Mouse (Mus musculus) CH12.LX (cell line): ENCODE results near the gene Il6ra. TPM values are rescaled to one million over a fixed set of nuclear protein-coding genes. Genes with fewer than 3 reads are reported as not detected.

Experiments
- DNase-seq: peaks from one replicate; pipeline ENCODE4 v3.0.0-alpha.2; 2013; ENCODE audit errors: extremely low read depth
- H3K27ac ChIP-seq: 2 replicates; pipeline ENCODE4 v1.5.1; 2012; ENCODE audit warnings: low read depth, mild to moderate bottlenecking, control low read depth, moderate library complexity; ENCODE audit not compliant: insufficient read depth
- H3K27me3 ChIP-seq: replicated peaks from 2 replicates; pipeline ENCODE3; 2012; ENCODE audit warnings: inconsistent platforms
- H3K36me3 ChIP-seq, 2 experiments: replicated peaks in 1 of 2; 2 replicates each; pipeline versions ENCODE3 to v1.6.1; 2012; ENCODE audit warnings: inconsistent platforms in 1 of 2, low read length in 1 of 2, mild to moderate bottlenecking in 1 of 2, mixed read lengths in 1 of 2, moderate library complexity in 1 of 2; ENCODE audit not compliant: control insufficient read depth in 1 of 2, insufficient read depth in 1 of 2
- H3K4me1 ChIP-seq, 2 experiments: 2 replicates each; pipeline ENCODE4 v1.6.1; 2012; ENCODE audit warnings: inconsistent platforms in 1 of 2, moderate library complexity in 1 of 2; ENCODE audit not compliant: insufficient read depth in 2 of 2, control insufficient read depth in 1 of 2
- H3K4me2 ChIP-seq: 2 replicates; pipeline ENCODE4 v1.6.1; 2012; ENCODE audit warnings: low read depth, mild to moderate bottlenecking, control low read depth; ENCODE audit not compliant: poor library complexity, insufficient read depth, severe bottlenecking
- H3K4me3 ChIP-seq, 3 experiments: fragments of 150-350 bp in 1 of 3; sonication (generic) in 1 of 3; replicated peaks in 1 of 3; 2 replicates each; pipeline versions ENCODE3 to v1.5.1; 2011 to 2012; ENCODE audit warnings: low read depth in 2 of 3, low read length in 2 of 3, mild to moderate bottlenecking in 2 of 3, moderate library complexity in 2 of 3, control low read depth in 1 of 3, improper control_type of control experiment in 1 of 3, inconsistent platforms in 1 of 3, mixed read lengths in 1 of 3; ENCODE audit not compliant: poor library complexity in 1 of 3
- H3K79me2 ChIP-seq: replicated peaks from 2 replicates; pipeline ENCODE4 v1.6.1; 2012; ENCODE audit warnings: mild to moderate bottlenecking, moderate library complexity; ENCODE audit not compliant: control insufficient read depth, poor library complexity, insufficient read depth, severe bottlenecking; ENCODE audit errors: extremely low read depth
- H3K9ac ChIP-seq: 2 replicates; pipeline ENCODE4 v1.6.1; 2012; ENCODE audit warnings: low read depth, mild to moderate bottlenecking, control low read depth, moderate library complexity; ENCODE audit not compliant: insufficient read depth
- H3K9me3 ChIP-seq: replicated peaks from 2 replicates; pipeline ENCODE3; 2012; ENCODE audit warnings: low read length, inconsistent platforms, mixed read lengths
- BHLHE40 ChIP-seq: IDR thresholded peaks from 2 replicates; pipeline ENCODE4 v1.6.1; 2011; ENCODE audit warnings: mild to moderate bottlenecking, low read depth, low read length, improper control_type of control experiment
- CHD1 ChIP-seq: IDR thresholded peaks from 2 replicates; pipeline ENCODE4 v1.6.1; 2012; ENCODE audit warnings: low read depth, low read length, improper control_type of control experiment, inconsistent platforms
- CHD2 ChIP-seq: IDR thresholded peaks from 2 replicates; pipeline ENCODE4 v1.6.1; 2011; ENCODE audit warnings: low read length, improper control_type of control experiment
- CTCF ChIP-seq, 2 experiments: IDR thresholded peaks in 1 of 2; conservative IDR thresholded peaks in 1 of 2; 2 replicates each; pipeline ENCODE4 v1.5.1; 2011 to 2012; ENCODE audit warnings: low read depth in 2 of 2, low read length in 2 of 2, improper control_type of control experiment in 1 of 2, inconsistent platforms in 1 of 2, mild to moderate bottlenecking in 1 of 2, moderate library complexity in 1 of 2
- E2F4 ChIP-seq: IDR thresholded peaks from 2 replicates; pipeline ENCODE4 v1.6.1; 2011; ENCODE audit warnings: low read depth, low read length, improper control_type of control experiment; ENCODE audit not compliant: insufficient replicate concordance
- ELF1 ChIP-seq: IDR thresholded peaks from 2 replicates; pipeline ENCODE4 v1.6.1; 2014; ENCODE audit warnings: low read depth, mild to moderate bottlenecking, inconsistent platforms, low read length, improper control_type of control experiment
- ETS1 ChIP-seq: conservative IDR thresholded peaks from 2 replicates; pipeline ENCODE4 v1.6.1; 2012; ENCODE audit warnings: low read depth, mild to moderate bottlenecking, inconsistent platforms, low read length, improper control_type of control experiment, moderate library complexity
- GABPA ChIP-seq: IDR thresholded peaks from 2 replicates; pipeline ENCODE4 v1.6.1; 2012; ENCODE audit warnings: low read depth, low read length, improper control_type of control experiment, inconsistent platforms; ENCODE audit not compliant: insufficient replicate concordance
- HCFC1 ChIP-seq: IDR thresholded peaks from 2 replicates; pipeline ENCODE4 v1.6.1; 2012; ENCODE audit warnings: low read depth, mild to moderate bottlenecking, inconsistent platforms, low read length, improper control_type of control experiment
- JUN ChIP-seq: IDR thresholded peaks from 2 replicates; pipeline ENCODE4 v1.6.1; 2011; ENCODE audit warnings: low read depth, mild to moderate bottlenecking, low read length, improper control_type of control experiment, moderate library complexity; ENCODE audit not compliant: insufficient read depth
- JUND ChIP-seq: conservative IDR thresholded peaks from 2 replicates; pipeline ENCODE4 v1.6.1; 2011; ENCODE audit warnings: low read depth, low read length, improper control_type of control experiment
- MAFK ChIP-seq: IDR thresholded peaks from 2 replicates; pipeline ENCODE4 v1.6.1; 2011; ENCODE audit warnings: low read length, improper control_type of control experiment; ENCODE audit not compliant: insufficient replicate concordance
- MAX ChIP-seq: IDR thresholded peaks from 2 replicates; pipeline ENCODE4 v1.6.1; 2011; ENCODE audit warnings: low read length, improper control_type of control experiment
- MXI1 ChIP-seq: IDR thresholded peaks from 2 replicates; pipeline ENCODE4 v1.6.1; 2011; ENCODE audit warnings: mild to moderate bottlenecking, low read depth, low read length, improper control_type of control experiment
- NRF1 ChIP-seq: IDR thresholded peaks from 2 replicates; pipeline ENCODE4 v1.6.1; 2014; ENCODE audit warnings: low read depth, mild to moderate bottlenecking, inconsistent platforms, low read length, improper control_type of control experiment, moderate library complexity
- PAX5 ChIP-seq: IDR thresholded peaks from 2 replicates; pipeline ENCODE4 v1.6.1; 2012; ENCODE audit warnings: low read length, inconsistent platforms, mixed read lengths
- RAD21 ChIP-seq: IDR thresholded peaks from 2 replicates; pipeline ENCODE4 v1.6.1; 2011; ENCODE audit warnings: low read depth, mild to moderate bottlenecking, low read length, improper control_type of control experiment, moderate library complexity
- SIN3A ChIP-seq: IDR thresholded peaks from 2 replicates; pipeline ENCODE4 v1.6.1; 2012; ENCODE audit warnings: low read length, improper control_type of control experiment, inconsistent platforms
- SMC3 ChIP-seq: IDR thresholded peaks from 2 replicates; pipeline ENCODE4 v1.6.1; 2011; ENCODE audit warnings: low read depth, low read length, improper control_type of control experiment
- TBP ChIP-seq: conservative IDR thresholded peaks from 2 replicates; pipeline ENCODE4 v1.6.1; 2011; ENCODE audit warnings: low read depth, low read length, improper control_type of control experiment
- USF1 ChIP-seq: IDR thresholded peaks from 2 replicates; pipeline ENCODE4 v1.6.1; 2014; ENCODE audit warnings: low read depth, mild to moderate bottlenecking, inconsistent platforms, low read length, improper control_type of control experiment
- USF2 ChIP-seq: conservative IDR thresholded peaks from 2 replicates; pipeline ENCODE4 v1.6.1; 2011; ENCODE audit warnings: low read depth, low read length, improper control_type of control experiment
- ZMIZ1 ChIP-seq: IDR thresholded peaks from 2 replicates; pipeline ENCODE4 v1.6.1; 2012; ENCODE audit warnings: low read depth, mild to moderate bottlenecking, inconsistent platforms, low read length, improper control_type of control experiment
- ZNF384 ChIP-seq: IDR thresholded peaks from 2 replicates; pipeline ENCODE4 v1.6.1; 2012; ENCODE audit warnings: low read depth, low read length, improper control_type of control experiment, inconsistent platforms
- dilution Hi-C: fragments of 300-500 bp; cut with MboI; formaldehyde crosslinking; loops from 2 replicates; pipeline ENCODE4 v1.14.3; 2020; ENCODE audit warnings: low sequenced_read_pairs; ENCODE audit not compliant: extremely low pct_unique_long_range_greater_than_20kb, extremely low pct_ligation_motif_present
- in situ Hi-C: fragments of 300-500 bp; cut with MboI; formaldehyde crosslinking; loops from 3 replicates; pipeline ENCODE4 v1.14.3; 2019; ENCODE audit warnings: low sequenced_read_pairs, low pct_ligation_motif_present, low pct_unique_long_range_greater_than_20kb, mixed read lengths
- polyA plus RNA-seq: library from polyadenylated mRNA; unstranded; fragments of >175 nt; gene quantifications from 2 replicates; pipeline ENCODE4 v1.2.1, GENCODE M21; 2012; ENCODE audit warnings: low read depth; ENCODE audit not compliant: insufficient read length
- total RNA-seq, 2 experiments: library from RNA; depleted of rRNA; stranded (reverse); fragments of 300-350 nt in 1 of 2; fragments of >200 nt in 1 of 2; gene quantifications; 2 replicates each; pipeline ENCODE4 v1.2.3; 2012 to 2014

The Il6ra gene
- total and polyA plus RNA-seq, 3 experiments: 1.4 to 4.8 (median 1.6) TPM

DNA sequence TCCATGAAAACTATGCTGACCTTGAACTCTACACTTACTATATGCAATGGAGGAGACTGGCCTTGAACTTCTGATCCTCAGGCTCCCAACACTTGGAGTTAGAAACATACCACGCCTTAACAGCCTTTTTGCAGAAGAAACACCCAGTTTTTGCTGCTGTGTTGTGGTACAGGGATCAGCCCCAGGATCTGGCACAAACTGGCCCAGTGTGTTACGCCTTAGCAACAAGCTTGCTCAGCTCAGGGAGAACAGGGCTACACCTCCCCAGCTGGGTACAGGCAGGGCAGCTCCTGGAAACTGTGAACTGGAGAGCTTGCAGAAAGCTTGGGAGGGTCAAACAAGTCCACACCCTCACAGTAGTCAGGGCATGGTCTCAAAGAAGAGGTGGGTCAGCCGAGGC is 23.5 kb upstream of the Il6ra start:
- Histone ChIP-seq H3K4me1 (peaks cover 0 to 3% of the 10 kb centered on the region in 2 experiments; a peak in 1 of 4 replicates), H3K36me3 (peaks cover 29 to 54% of the 10 kb centered on the region in 2 experiments), H3K79me2 (no peaks in the 10 kb centered on the region), H3K4me3 (no peak overlapping the region), H3K27me3 (no peaks in the 10 kb centered on the region), H3K9ac (no peak overlapping the region), H3K27ac (no peak overlapping the region), H3K9me3 (no peaks in the 10 kb centered on the region), H3K4me2 (no peak overlapping the region)
- dilution Hi-C loops: no loop called here
- DNase-seq: no peak
- in situ Hi-C loops: no loop called here
- no peak for TF ChIP-seq ELF1
- no peak for TF ChIP-seq HCFC1
- no peak for TF ChIP-seq ZMIZ1
- TF ChIP-seq MAFK: no peak
- no peak for TF ChIP-seq RAD21
- no peak for TF ChIP-seq BHLHE40

DNA sequence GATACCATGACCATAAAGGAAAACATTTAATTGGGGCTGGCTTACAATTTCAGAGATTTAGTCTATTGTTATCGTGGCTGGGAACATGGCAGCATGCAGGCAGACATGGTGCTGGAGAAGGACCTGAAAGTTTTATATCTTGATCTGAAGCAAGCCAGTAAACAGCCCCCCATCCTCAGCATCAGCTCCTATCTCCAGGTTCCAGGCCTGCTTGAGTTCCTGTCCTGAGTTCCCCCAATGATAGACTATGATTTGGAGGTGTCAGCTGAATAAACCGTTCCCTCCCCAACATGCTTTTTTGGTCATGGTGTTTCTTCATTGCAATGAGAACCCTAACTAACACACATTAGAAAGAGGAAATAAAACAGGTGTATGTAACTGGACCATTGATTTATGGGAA is 19.9 kb upstream of the Il6ra start:
- TF ChIP-seq NRF1: no peak
- H3K4me3 ChIP-seq: no peak overlapping the region
- DNase-seq: no peak

GRCm38 (mm10) chr3:89928956-89929355 is 16.0 kb upstream of the Il6ra start:
- peaks cover 4% of the 10 kb centered on the region for H3K9me3 ChIP-seq
- H3K4me2 ChIP-seq: no peak overlapping the region
- no peak overlapping the region for H3K4me3 ChIP-seq
- no peaks in the 10 kb centered on the region for H3K27me3 ChIP-seq
- dilution Hi-C loops: no loop called here
- no peak for DNase-seq
- H3K27ac ChIP-seq: no peak overlapping the region
- TF ChIP-seq GABPA: no peak
- no peak for TF ChIP-seq USF1
- TF ChIP-seq SMC3: no peak
- no peak for TF ChIP-seq PAX5
- no peak for TF ChIP-seq ZNF384
- TF ChIP-seq CHD1: no peak
- no peak for TF ChIP-seq ETS1
- TF ChIP-seq CTCF (conservative IDR thresholded peaks at IDR 0.05 in 1 of 2, IDR thresholded peaks at IDR 0.05 in 1 of 2; ENCODE audit: low read depth in 2 of 2, low read length in 2 of 2): no peak
- TF ChIP-seq TBP: no peak
- no peak for TF ChIP-seq JUN
- no peak for TF ChIP-seq E2F4
- TF ChIP-seq USF2: no peak
- no peak for TF ChIP-seq MXI1
- no peak for TF ChIP-seq CHD2
- no peak for TF ChIP-seq SIN3A
- no peak for TF ChIP-seq JUND
- no peak for TF ChIP-seq MAX
- no peaks in the 10 kb centered on the region for H3K36me3 ChIP-seq
- no peak overlapping the region for H3K9ac ChIP-seq
- no peaks in the 10 kb centered on the region for H3K79me2 ChIP-seq
- in situ Hi-C loops: no loop called here
- peaks cover 0 to 6% of the 10 kb centered on the region in 2 experiments; a peak in 1 of 4 replicates for H3K4me1 ChIP-seq

More for the DNA sequence above, 19.9 kb upstream of the Il6ra start:
- H3K36me3 ChIP-seq: peaks cover 5 to 22% of the 10 kb centered on the region in 2 experiments
- no peak overlapping the region for H3K27ac ChIP-seq
- H3K4me2 ChIP-seq: no peak overlapping the region
- no peaks in the 10 kb centered on the region for H3K9me3 ChIP-seq
- dilution Hi-C loops (no loop called here), in situ Hi-C loops (no loop called here)
- H3K27me3 ChIP-seq: no peaks in the 10 kb centered on the region
- peaks cover 0 to 6% of the 10 kb centered on the region in 2 experiments; a peak in 1 of 4 replicates for H3K4me1 ChIP-seq
- no peaks in the 10 kb centered on the region for H3K79me2 ChIP-seq
- no peak overlapping the region for H3K9ac ChIP-seq
